Mouse (Mus musculus): Measurements from ENCODE around the gene Rad51b.

Rad51b gene

DNA sequence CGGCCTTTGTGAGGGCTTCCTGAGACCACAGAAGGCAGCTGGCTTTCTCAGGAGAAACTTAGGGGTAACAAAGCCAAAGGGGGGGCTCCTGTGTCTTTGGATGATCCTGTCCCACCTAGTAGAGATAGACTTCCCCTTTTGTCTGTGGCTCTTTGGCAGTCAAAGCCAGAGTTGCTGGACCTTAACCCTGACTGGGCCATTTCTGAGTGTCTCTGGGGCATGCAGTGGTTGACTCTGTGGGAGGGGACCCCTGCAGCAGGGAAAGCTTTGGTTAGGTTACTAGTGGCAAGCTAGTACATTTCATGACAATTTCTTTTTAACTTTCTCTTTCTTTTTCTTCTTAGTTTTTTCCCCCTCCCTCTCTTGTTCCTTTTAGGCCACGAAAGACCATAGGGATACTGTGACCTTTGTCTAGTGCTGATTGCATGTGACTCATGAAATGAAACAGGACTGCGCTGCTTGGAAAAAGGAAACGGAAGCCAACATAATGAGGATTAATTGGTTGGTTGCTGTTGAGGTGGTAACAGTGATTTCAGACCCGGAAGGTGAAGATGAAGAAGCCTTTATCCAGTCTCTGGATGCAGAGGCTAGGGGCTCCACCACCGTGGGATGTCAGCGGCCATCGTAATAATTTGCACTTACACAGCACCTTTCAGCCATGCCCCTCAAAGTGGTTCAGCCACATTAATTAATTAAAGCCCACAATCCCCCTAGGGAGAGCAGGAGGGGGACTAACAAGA lies 516.7 kb downstream of the Rad51b start:
- no peak for DNase-seq

- DNase-seq: no peak
Observed at GRCm38 (mm10) chr12:79814312-79815091, 517.4 kb downstream of the Rad51b start.

- DNase-seq: no peak
Observed at GRCm38 (mm10) chr12:79816241-79816640, 519.2 kb downstream of the Rad51b start.

DNA sequence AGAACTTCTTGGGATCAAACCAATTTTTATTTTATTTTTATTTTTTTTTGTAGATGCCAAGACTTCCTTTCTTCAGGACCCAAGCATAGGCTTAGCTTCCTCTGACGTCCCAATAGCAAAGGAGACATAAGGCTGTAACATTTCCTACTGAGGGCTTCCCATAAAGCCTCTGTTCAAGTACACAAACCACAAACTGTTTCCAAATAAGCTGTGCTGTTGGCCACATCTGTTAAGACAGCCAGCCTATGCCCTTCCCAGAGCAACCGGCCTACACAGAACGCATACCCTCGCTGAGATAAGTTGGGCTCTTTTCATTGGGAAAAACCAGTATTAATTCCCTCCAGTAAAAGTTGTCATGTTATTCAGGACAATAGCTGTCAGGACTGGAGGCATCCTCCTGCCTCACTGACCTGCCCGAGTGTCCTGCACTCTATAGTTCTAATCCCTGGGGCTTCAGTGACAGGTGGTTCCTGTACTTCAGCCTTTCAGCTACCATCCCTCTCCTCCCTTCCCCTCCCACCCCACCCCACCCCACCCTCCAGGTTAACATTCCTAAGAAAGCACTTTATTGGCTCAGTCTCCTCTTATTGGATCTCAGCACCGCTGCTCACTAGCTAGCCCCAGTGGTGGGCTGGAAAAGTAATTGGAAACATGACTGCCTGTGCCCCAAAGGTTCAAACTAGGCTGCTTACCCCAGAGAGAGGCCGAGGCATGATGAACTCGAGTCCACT lies 523.3 kb downstream of the Rad51b start:
- DNase-seq: no peak

GRCm38 (mm10) chr12:79821901-79822300 lies 524.8 kb downstream of the Rad51b start:
- peak; percentile 34 for DNase-seq

DNA sequence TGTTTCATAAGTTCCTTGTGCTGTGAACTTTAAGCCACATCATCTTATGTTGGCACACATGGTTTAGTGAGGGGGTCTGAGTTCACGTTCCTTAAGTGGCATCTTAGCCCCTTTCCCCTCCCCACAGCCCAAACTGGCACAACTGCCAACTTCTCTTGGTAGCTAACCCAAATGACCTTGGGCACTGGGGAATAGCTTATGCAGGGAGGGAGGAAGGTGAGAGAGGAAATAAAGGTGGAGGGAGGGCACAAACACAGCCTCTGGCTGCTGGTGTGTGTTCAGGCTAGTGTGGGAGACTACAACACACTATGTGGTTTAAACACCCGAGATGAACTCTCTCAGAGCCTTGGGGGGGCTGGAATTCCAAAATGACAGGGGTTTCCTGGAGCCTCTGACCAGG lies 525.3 kb downstream of the Rad51b start:
- DNase-seq: no peak

- DNase-seq: no peak
Observed at GRCm38 (mm10) chr12:79825922-79826321, 528.8 kb downstream of the Rad51b start.

DNA sequence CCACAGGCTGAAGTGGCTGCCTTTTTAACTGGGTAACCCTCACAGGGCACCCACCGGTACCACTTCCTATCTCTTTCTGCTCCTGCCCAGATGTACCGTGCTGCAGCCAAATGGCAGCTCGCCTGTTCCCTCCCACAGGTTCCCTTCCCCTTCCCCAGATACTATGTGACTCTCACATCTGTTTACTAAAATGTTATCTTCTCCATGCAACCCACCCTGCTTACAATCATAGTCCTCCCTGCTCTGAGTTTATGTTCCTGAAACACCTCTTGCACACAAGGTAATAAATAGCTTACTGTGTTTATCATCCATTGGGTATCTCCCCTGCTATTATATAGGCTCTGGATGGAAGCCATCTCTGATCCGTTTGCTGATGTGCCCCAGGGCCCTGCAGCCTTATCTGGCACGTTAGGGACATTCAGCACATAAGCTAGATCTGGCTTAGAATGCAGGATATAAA lies 530.2 kb downstream of the Rad51b start:
- DNase-seq: no peak

DNA sequence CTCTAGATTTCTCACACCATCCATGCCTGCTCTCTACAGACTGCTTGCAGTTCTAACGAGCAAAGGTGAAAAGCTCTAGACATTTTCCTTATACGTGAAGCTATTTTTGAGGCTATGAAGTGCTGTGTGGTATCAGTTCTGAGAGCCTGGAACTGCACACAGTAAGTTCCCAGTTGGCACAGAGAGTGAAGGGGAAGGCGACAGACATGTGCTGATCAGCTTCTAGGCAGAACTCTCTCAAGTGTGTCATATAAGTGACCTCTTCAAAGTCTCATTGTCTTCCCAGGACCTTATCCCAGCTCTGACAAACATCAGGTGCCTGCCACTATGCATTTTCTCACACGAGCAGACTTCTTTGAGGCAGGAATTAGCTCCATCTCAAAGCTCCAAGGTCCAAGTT lies 530.7 kb downstream of the Rad51b start:
- no peak for DNase-seq

- no peak for DNase-seq
Observed at GRCm38 (mm10) chr12:79830686-79831085, 533.6 kb downstream of the Rad51b start.

DNA sequence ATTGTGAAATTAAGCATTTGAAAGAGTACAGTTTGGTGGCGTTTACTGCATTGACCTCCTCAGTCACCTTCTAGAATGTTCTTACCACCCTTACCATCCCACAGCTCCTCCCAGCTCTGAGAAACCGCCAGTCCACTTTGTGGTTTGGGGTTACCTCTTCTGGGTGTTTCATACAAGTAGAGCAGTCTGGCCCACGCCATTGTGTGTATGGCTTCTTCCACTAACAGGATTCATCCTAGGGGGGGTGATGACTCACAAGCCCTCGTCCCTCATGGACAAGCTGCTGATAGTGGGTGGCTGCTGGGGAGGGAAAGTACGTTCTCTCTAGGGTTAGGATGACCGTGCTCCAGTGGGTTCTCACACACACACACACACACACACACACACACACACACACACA lies 535.5 kb downstream of the Rad51b start:
- DNase-seq: no peak

DNA sequence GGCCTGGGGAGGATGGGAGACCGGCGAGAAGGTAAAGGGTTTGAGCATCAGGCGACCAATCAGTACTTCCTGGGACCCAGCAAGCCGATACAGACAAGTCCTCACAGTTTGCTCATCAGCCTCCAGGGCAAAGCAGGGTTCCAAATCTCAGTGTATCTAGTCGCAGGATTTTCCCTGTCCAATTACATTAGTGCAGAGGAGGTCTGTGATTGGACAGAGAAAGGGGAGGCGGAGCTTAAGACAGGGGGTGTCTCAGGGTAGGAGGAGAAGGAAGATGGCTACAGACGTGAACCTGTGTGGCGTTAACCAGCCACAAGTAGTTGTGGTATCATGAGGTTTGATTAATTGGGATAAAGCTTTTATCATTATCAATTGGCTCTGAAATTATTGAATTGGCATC lies 538.4 kb downstream of the Rad51b start:
- no peak for DNase-seq

DNA sequence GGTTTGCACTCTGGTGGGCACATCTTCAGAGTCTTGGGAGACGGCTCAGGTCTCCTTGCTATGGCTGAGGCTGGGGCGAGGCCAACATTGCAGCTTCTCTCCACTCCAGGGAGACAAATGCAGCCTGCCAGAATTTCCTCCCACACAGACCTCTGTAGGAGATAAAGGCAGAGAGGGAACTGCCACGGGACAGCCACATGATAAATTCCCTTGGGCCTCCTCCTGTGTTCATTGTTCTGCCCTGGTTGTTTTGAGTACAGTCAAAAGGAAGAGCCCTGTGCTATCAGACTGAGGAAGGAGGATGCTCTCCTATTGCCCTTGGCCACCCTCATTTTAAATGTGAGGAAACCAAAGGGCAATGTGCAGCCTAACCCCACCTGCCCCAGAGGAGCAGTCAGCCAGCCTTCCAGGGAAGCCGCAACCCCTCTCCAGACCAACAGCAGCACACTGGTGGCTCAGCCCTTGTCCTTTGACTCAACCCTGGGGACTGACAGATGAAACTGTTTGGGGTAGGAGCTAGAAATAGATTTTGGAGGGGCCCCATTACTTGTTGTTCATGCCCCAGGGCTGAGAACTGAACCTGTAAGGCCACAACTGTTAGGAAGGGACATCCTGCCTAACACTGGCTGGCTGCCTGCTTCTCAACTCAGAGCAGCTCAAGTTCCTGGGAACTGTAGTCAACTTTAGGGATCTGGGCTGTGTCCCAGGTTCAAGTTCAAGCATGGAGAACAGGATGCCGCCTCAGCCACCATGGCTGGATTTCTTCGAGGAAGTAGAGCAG lies 541.3 kb downstream of the Rad51b start:
- DNase-seq: peak; percentile 69

DNA sequence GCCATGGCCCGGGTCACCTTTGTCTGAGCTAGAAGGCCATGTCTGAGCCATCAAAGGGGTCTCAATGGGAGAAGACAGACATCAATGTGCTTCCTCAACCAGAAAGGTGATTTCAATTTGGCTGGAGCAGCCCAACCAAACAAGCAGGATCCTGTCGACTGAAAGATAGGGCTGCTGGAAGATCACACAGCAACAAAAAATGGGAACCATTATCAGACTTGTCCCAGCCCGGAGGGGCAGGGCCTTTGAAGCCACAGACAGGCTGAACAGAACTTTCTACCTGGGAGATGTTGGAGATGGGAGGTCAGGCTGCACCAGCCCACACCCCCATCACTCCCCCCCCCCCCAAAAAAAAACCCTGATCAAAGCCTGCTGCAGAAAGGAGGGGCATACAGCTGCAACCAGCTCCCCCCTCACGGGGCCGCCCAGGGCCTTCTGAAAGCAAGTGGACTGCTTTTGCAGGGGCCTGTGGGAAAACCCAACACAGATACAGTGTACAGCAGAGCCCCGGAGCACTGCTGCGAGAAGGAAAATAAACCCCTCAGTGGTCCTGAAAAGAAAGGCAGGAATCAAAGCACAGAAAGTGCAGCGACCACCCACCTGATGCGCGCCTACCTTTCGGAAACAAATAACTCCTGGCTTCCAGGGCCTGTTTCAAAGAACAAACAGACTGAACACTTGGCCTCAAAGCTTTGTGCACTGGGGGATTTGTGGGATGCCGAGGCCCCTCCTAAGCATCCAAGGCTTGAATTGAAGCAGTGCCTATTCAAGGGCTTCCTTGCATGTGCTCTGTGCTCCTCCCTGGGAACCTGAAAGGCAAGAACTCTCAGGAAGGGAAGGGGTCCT lies 542.2 kb downstream of the Rad51b start:
- no peak for DNase-seq

- DNase-seq: no peak
Observed at GRCm38 (mm10) chr12:79840465-79840864, 543.4 kb downstream of the Rad51b start.

GRCm38 (mm10) chr12:79841248-79841647 lies 544.2 kb downstream of the Rad51b start:
- DNase-seq: no peak

- no peak for DNase-seq
Observed at GRCm38 (mm10) chr12:79842319-79842718, 545.2 kb downstream of the Rad51b start.

- no peak for DNase-seq
Observed at GRCm38 (mm10) chr12:79843002-79843401, 545.9 kb downstream of the Rad51b start.

DNA sequence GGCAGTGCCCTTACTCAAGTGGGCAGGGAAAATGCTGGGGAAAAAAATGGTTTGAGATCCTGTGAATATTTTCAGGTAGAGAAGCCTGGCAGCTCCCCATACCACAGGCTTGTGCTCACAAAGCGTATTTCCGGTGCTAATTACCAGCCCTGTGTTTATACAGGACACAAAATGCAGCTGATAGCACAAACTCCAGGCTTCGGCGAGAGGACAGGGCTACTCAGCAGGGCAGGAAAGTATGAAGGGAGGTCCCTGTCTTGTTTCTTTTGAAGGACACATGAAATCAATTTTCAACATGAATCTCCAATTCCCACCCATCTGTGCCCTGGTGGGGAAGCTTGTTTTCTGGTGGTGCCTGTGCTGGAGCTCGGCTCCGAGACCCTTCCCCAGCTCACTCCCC lies 546.4 kb downstream of the Rad51b start:
- DNase-seq: no peak

DNA sequence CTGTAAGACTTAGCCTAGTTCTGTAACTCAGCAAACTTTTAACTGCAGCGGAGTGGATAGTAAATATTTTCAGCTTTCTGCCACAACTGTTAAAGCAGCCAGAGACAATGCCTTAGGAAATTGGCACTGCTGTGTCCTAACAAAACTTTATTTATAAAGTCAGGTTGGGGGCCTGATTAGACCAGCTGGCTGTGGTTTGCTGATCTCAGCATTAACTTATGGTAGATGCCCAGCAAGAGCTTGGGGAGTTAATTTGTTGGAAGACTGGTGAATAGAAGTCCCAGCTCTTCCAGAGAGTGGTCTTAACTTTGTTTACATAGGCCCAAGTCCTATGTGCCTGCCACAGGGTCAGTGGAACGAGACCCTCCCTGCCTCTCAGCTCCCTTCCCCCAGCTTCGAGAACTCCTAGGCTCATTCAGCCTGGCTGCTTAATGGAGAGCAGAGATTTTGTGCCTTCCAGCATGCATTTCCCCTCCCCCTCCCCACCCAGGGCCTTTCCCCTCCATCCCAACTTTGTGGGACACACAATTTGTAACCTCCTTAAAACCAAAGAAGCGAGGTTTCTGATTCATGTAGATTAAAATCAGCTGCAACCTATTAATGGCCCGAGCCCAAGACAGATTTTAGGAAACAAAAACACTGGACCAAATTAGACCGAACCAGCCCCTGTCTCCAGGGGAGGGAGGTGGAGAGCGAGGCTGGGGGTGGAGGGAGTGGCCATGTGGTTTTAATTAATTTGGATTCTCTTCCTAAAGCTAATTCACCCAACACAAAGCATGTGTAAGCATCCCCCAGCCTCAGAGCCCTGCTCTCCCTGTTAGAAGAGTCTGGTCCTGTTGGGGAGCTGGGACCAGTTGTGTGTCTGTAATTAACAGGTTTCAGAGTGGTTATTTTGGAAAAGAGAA lies 549.4 kb downstream of the Rad51b start:
- DNase-seq: no peak

DNA sequence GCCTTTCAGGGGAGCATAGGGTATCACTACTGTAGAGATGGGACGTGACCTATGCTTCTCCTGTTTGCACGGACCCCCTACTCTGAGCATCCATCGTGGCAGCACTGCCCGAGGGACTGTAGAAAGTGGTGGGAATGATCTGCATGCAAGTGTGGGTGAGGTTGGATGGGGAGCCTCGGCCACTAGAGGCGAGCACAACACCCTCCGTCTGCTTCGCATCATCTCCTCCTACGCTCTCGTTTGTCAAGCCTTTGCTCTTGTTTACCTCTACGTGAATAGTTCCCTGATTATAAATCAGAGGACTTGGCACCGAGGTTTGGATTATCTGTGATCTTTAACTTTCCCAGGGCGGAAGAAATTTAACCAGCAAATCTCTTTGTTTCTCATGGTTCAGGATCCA lies 551.5 kb downstream of the Rad51b start:
- DNase-seq: no peak
